Mouse (Mus musculus): ENCODE results near the gene Sart1. TPM values are rescaled to one million over a fixed set of nuclear protein-coding genes. Genes with fewer than 3 reads are reported as not detected.

Gene Sart1
- polyA plus RNA-seq (2015; fragmentation: Illumina TruSeq; extraction: RNeasy Lipid Tissue Mini Kit (QIAGEN cat#74804); ENCODE audit: insufficient read depth, low replicate concordance): 46.2 TPM

GRCm38 (mm10) chr19:5388588-5389242 lies at the start of gene Sart1:
Gene Sart1 (minus strand): TSS chr19:5388703.

GRCm38 (mm10) chr19:5424782-5425741 lies 36.6 kb upstream of the Sart1 start, which contains the start of the genes Drap1 and AI837181:
Gene Drap1 (minus strand): TSS chr19:5424979.
Gene AI837181 (plus strand): TSS chr19:5425144.

GRCm38 (mm10) chr19:5402293-5402692 lies 13.8 kb upstream of the Sart1 start, which contains the start of gene Tsga10ip:
Gene Tsga10ip (minus strand): TSS chr19:5402526.

GRCm38 (mm10) chr19:5367053-5367359 lies 21.5 kb downstream of the Sart1 start, which contains the start of gene Banf1:
Gene Banf1 (minus strand): TSS chr19:5367168.

GRCm38 (mm10) chr19:5366175-5367052 lies 22.1 kb downstream of the Sart1 start, which contains the start of gene Eif1ad:
Gene Eif1ad (plus strand): TSS chr19:5366741.

GRCm38 (mm10) chr19:5349502-5349873 lies 39.0 kb downstream of the Sart1 start, which contains the start of gene Cst6:
Gene Cst6 (minus strand): TSS chr19:5349574.

GRCm38 (mm10) chr19:5335441-5335840 lies 53.1 kb downstream of the Sart1 start, which contains the start of gene Catsper1:
Gene Catsper1 (plus strand): TSS chr19:5335741.

Other genes with a start within 250 kb of the Sart1 start
- gene Pacs1, start 115.6 kb downstream of the Sart1 start, polyA plus RNA-seq (2015; fragmentation: Illumina TruSeq; extraction: RNeasy Lipid Tissue Mini Kit (QIAGEN cat#74804); ENCODE audit: insufficient read depth, low replicate concordance): 26.8 TPM
- gene Sf3b2, start 93.2 kb downstream of the Sart1 start, polyA plus RNA-seq (2015; fragmentation: Illumina TruSeq; extraction: RNeasy Lipid Tissue Mini Kit (QIAGEN cat#74804); ENCODE audit: insufficient read depth, low replicate concordance): 171 TPM
- gene Gal3st3, start 90.4 kb downstream of the Sart1 start, polyA plus RNA-seq (2015; fragmentation: Illumina TruSeq; extraction: RNeasy Lipid Tissue Mini Kit (QIAGEN cat#74804); ENCODE audit: insufficient read depth, low replicate concordance): 0.18 TPM
- not detected for gene Catsper1, start 53.0 kb downstream of the Sart1 start, polyA plus RNA-seq (2015; fragmentation: Illumina TruSeq; extraction: RNeasy Lipid Tissue Mini Kit (QIAGEN cat#74804); ENCODE audit: insufficient read depth, low replicate concordance)
- gene Cst6, start 39.1 kb downstream of the Sart1 start, polyA plus RNA-seq (2015; fragmentation: Illumina TruSeq; extraction: RNeasy Lipid Tissue Mini Kit (QIAGEN cat#74804); ENCODE audit: insufficient read depth, low replicate concordance): not detected
- 39.4 TPM for gene Eif1ad, start 22.0 kb downstream of the Sart1 start, polyA plus RNA-seq (2015; fragmentation: Illumina TruSeq; extraction: RNeasy Lipid Tissue Mini Kit (QIAGEN cat#74804); ENCODE audit: insufficient read depth, low replicate concordance)
- gene Banf1, start 21.5 kb downstream of the Sart1 start, polyA plus RNA-seq (2015; fragmentation: Illumina TruSeq; extraction: RNeasy Lipid Tissue Mini Kit (QIAGEN cat#74804); ENCODE audit: insufficient read depth, low replicate concordance): 122 TPM
- not detected for gene Tsga10ip, start 13.8 kb upstream of the Sart1 start, polyA plus RNA-seq (2015; fragmentation: Illumina TruSeq; extraction: RNeasy Lipid Tissue Mini Kit (QIAGEN cat#74804); ENCODE audit: insufficient read depth, low replicate concordance)
- gene Drap1, start 36.3 kb upstream of the Sart1 start, polyA plus RNA-seq (2015; fragmentation: Illumina TruSeq; extraction: RNeasy Lipid Tissue Mini Kit (QIAGEN cat#74804); ENCODE audit: insufficient read depth, low replicate concordance): 91.5 TPM
- gene AI837181, start 36.4 kb upstream of the Sart1 start, polyA plus RNA-seq (2015; fragmentation: Illumina TruSeq; extraction: RNeasy Lipid Tissue Mini Kit (QIAGEN cat#74804); ENCODE audit: insufficient read depth, low replicate concordance): 13.6 TPM
- not detected for gene Fosl1, start 58.8 kb upstream of the Sart1 start, polyA plus RNA-seq (2015; fragmentation: Illumina TruSeq; extraction: RNeasy Lipid Tissue Mini Kit (QIAGEN cat#74804); ENCODE audit: insufficient read depth, low replicate concordance)
- gene Ccdc85b, start 69.2 kb upstream of the Sart1 start, polyA plus RNA-seq (2015; fragmentation: Illumina TruSeq; extraction: RNeasy Lipid Tissue Mini Kit (QIAGEN cat#74804); ENCODE audit: insufficient read depth, low replicate concordance): 1.9 TPM
- gene Fibp, start 71.9 kb upstream of the Sart1 start, polyA plus RNA-seq (2015; fragmentation: Illumina TruSeq; extraction: RNeasy Lipid Tissue Mini Kit (QIAGEN cat#74804); ENCODE audit: insufficient read depth, low replicate concordance): 48.7 TPM
- gene Ctsw, start 79.8 kb upstream of the Sart1 start, polyA plus RNA-seq (2015; fragmentation: Illumina TruSeq; extraction: RNeasy Lipid Tissue Mini Kit (QIAGEN cat#74804); ENCODE audit: insufficient read depth, low replicate concordance): 42.6 TPM
- 4.0 TPM for gene Efemp2, start 85.3 kb upstream of the Sart1 start, polyA plus RNA-seq (2015; fragmentation: Illumina TruSeq; extraction: RNeasy Lipid Tissue Mini Kit (QIAGEN cat#74804); ENCODE audit: insufficient read depth, low replicate concordance)
- 11.7 TPM for gene Mus81, start 99.7 kb upstream of the Sart1 start, polyA plus RNA-seq (2015; fragmentation: Illumina TruSeq; extraction: RNeasy Lipid Tissue Mini Kit (QIAGEN cat#74804); ENCODE audit: insufficient read depth, low replicate concordance)
- gene Cfl1, start 101.8 kb upstream of the Sart1 start, polyA plus RNA-seq (2015; fragmentation: Illumina TruSeq; extraction: RNeasy Lipid Tissue Mini Kit (QIAGEN cat#74804); ENCODE audit: insufficient read depth, low replicate concordance): 1,502 TPM
- 2.5 TPM for gene 1700020D05Rik, start 115.1 kb upstream of the Sart1 start, polyA plus RNA-seq (2015; fragmentation: Illumina TruSeq; extraction: RNeasy Lipid Tissue Mini Kit (QIAGEN cat#74804); ENCODE audit: insufficient read depth, low replicate concordance)
- gene Snx32, start 121.8 kb upstream of the Sart1 start, polyA plus RNA-seq (2015; fragmentation: Illumina TruSeq; extraction: RNeasy Lipid Tissue Mini Kit (QIAGEN cat#74804); ENCODE audit: insufficient read depth, low replicate concordance): 11.0 TPM
- gene Ovol1, start 171.9 kb upstream of the Sart1 start, polyA plus RNA-seq (2015; fragmentation: Illumina TruSeq; extraction: RNeasy Lipid Tissue Mini Kit (QIAGEN cat#74804); ENCODE audit: insufficient read depth, low replicate concordance): not detected
- 1.7 TPM for gene Ap5b1, start 179.3 kb upstream of the Sart1 start, polyA plus RNA-seq (2015; fragmentation: Illumina TruSeq; extraction: RNeasy Lipid Tissue Mini Kit (QIAGEN cat#74804); ENCODE audit: insufficient read depth, low replicate concordance)
- 23.7 TPM for gene Rnaseh2c, start 213.2 kb upstream of the Sart1 start, polyA plus RNA-seq (2015; fragmentation: Illumina TruSeq; extraction: RNeasy Lipid Tissue Mini Kit (QIAGEN cat#74804); ENCODE audit: insufficient read depth, low replicate concordance)
- gene Kat5, start 221.5 kb upstream of the Sart1 start, polyA plus RNA-seq (2015; fragmentation: Illumina TruSeq; extraction: RNeasy Lipid Tissue Mini Kit (QIAGEN cat#74804); ENCODE audit: insufficient read depth, low replicate concordance): 44.8 TPM
- gene Rela, start 248.8 kb upstream of the Sart1 start, polyA plus RNA-seq (2015; fragmentation: Illumina TruSeq; extraction: RNeasy Lipid Tissue Mini Kit (QIAGEN cat#74804); ENCODE audit: insufficient read depth, low replicate concordance): 29.6 TPM